Mouse (Mus musculus): Measurements from ENCODE around the gene Bicd2.

DNA sequence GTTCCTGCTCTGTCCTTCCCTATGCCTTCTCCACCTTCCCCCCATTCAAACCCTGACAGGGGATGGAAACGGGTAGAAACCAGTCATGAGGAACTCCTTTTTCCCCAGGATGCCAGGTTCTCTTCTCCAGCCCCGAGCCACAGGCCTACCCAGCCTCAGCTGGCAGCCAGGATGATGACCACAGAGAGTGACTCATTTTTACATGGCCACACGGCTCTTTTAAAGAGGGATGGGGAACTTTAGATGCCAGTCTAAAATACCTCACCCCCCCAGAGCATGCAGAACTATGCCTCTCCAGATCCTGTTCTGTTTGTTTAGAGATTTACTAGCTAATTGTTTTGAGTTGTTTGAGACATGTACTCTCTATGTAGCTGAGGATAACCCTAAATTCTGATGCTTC, 19.9 kb upstream of the Bicd2 start:
- TF ChIP-seq GATA1 (IDR thresholded peaks at IDR 0.05; ENCODE audit: borderline replicate concordance, low read length) (no peak), FLI1 (IDR thresholded peaks at IDR 0.05; ENCODE audit: low read length) (no peak)

Measured in megakaryocyte, embryonic 14.5 days (primary cell).